Mouse (Mus musculus): ENCODE measurements around the gene Syn3.

The Syn3 gene

DNA sequence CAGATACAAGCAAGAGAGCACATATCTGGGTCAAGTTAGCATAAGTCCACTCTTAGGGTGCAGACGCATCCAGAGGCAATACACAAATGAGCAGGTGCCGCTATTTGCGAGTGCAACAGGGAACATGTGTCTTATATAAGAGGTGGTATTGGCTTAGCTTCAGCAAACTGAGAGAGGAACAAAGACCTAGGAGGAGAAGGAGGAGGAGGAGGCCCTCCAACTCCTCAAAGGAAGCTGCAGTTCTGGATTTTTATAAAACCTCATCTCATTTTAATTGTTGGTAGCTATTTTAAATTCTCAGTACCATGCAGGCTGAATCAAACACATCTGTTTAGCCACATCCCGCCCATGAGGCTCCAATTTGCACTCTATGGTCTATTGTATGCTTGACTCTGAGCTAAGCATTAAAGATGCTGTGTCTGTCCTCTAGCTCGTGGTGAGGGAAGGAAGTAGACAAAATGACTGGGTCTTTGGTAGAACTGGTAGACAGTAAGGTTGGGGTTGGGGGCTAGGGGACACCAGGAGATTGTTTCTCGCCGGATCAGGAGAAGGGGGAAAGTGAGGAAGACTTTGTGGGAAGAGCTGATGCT lies 219.0 kb downstream of the Syn3 start:
- DNase-seq (ENCODE audit: low read depth, low spot score) = no peak

DNA sequence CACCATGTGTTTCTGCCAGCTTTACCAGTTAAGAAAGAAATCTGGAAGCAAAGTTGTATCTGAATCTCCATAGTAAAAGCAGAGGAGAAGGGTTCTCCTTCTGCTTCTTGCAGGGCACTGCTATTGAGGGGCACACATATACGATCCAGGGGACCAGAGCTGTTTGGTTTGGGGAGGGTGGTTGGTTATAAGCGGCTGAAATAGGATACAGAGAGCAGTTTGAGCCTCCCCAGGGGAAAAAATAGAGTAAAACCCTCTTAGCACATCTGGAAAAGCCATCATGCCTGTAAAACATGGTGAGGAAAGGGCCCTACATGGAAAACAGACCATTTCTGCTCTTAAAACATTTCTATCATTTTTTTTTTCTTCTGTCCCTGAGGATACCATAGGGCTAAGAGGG lies 220.2 kb downstream of the Syn3 start:
- no peak for DNase-seq (ENCODE audit: low read depth, low spot score)

DNA sequence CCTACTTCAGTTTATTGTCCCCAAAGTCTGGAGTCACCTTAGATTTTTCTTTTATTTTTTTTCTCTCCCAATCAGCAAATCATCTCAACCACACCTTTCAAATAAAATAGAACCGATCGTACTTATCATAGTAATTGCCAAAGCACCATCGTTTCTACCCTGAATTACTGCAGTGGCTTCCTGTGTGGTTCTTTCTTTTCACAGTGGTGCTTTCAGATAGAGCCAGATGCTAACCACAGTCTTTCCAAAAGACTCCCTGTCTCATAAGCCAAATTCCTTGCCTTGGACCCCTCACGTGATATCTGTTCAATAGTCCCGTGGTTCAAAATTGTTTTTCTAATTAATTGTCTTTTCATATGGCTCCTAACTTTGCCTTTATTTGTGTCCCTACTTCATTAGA lies 221.4 kb downstream of the Syn3 start:
- DNase-seq (ENCODE audit: low read depth, low spot score) = no peak

DNA sequence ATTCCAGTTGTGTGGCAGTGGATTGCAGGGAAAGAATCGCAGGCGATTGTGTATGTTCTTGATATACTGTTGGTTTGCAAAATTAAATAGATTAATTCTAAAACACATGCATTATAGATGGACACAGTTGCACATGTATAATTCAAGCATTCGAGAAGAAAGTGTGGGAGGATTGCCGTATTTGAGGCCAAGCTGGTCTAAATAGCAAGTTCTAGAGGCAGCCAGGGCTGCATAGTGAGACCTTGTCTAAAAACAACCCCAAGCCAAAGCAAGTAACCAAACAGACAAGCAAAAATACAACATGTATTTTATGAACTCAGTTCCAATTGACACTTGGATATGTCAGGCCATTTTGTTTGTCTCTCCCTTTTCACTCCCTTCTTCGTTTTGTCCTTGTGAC lies 223.1 kb downstream of the Syn3 start:
- DNase-seq (ENCODE audit: low read depth, low spot score) = no peak

DNA sequence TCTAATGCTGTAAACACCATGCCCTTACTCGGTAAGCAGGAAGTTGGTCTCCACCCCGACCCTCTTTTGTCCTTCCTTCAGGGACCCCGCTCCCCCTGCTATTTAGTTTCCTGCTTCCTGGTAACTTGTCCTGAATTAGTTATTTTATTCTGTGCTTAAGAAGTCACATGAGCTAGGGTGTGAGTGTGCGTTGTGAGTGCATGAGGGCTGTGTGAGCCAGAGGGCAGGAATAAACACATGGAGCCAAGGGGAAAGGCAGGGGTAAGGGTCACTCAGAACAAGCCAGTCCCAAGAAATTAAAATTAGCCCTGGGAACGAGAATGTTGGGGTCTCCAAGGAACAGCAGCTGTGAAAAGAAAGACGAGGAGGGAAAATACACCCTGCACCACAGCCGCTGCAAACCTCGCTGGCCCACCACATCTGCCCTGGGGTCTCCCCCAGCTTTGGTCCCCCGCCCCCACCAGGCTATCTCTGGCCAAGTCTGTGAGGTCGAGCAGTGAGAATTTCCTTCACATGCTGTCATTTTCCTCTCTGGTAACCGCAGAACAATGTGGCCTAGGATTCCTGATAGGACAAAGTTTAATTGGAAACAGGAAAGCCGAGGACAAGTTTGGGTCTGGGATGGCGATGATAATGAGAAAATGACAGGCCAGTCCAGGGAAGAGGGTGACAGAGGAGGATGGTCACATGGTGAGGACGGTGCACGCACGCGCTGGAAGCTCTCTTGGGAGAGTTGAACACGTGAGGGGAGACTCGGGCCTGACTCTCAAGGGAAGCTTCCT lies 225.1 kb downstream of the Syn3 start:
- no peak for DNase-seq (ENCODE audit: low read depth, low spot score)

DNA sequence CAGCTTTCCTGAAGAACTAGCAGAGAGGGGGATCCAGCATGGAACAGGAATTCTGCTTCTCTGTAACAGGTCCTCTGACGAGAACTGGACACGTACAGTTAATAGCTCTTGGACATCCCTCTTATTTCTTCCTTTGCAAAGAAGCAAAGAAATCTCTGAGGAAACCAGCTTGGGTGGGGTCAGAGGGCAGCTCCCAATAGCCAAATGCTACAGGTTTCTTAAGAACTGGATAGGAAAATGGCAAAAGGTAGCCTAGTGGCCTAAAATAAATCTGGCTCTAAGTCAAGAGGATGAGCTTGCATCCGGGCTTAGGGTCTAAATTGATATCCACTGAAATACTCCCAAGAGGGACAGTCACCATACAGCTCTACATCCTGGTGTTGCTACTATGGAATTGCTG lies 225.9 kb downstream of the Syn3 start:
- DNase-seq (ENCODE audit: low read depth, low spot score) = no peak

DNA sequence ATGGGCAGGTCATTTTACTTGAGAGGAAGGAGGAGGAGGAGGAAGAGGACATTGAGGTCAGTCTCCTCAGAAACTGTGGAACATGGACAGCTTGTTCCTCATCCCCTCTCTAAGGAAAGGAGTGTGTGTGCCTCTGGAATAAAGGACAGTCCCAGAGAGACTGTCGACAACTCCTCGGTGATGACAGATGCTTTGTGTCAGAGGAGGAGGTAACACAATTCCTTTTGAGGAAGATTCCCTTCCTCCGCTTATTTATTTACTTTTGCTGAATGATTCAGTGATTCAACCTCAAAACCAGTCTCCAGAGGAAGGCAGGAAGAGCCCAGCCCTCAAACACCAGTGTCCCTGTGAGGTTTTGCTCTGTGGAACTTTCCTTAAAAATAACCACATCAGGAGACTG lies 228.4 kb downstream of the Syn3 start:
- no peak for DNase-seq (ENCODE audit: low read depth, low spot score)

DNA sequence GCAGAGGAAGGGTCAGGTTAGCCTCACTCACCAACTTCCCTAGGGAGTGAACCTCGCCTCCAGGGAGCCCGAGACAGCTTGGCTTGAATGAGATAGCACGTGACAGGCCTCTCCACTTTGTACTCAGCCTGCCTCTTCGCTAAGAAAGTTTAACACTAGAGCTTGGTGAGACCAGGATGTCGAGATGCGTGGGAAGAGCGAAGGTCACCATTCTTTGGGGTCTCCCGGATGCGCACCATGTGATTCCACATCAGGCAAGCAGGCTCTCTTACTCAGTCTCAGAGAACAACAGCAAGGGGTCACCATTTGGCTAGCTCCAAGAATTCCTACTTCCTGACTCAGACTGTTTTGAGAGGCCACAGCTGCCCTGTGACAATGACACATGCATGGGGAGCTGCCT lies 234.1 kb downstream of the Syn3 start:
- DNase-seq (ENCODE audit: low read depth, low spot score) = no peak

DNA sequence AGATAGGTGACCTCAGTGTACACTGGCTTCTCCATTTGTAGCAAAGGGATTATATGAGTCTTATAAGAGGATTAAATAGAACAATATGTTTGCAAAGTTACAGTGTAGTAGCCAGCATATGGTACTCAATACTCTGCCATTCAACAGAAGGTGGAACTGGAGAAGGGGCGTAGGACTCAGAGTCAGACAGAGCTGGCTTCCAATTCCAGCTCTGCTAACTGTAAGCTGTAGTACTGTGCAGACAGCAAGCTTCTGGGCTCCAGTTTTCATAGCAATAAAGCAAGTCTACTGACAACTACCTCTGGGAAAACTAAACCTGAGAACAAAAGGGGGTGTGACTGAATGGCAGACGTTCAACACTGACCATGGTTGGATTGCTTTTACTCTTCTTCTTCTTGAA lies 237.0 kb downstream of the Syn3 start:
- DNase-seq (ENCODE audit: low read depth, low spot score) = no peak

DNA sequence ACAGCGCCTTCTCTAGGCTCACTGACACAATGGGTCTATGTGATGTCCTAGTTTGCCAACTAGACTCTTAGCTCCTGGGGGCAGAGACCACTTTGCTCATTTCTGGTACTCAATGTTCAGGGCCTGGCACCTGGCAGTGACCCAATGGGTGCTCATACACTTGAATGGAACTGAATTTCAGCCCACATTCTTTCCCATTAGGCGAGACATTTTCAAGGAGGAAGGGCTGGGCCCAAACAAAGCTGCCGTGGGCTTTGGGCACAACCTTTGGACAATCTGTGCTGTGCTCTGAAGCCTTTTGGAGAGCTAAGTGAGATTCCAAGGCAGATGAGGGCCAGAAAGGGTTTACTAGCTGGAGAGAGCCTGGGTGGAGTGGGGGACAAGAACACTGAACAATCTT lies 239.7 kb downstream of the Syn3 start:
- DNase-seq (ENCODE audit: low read depth, low spot score) = no peak

DNA sequence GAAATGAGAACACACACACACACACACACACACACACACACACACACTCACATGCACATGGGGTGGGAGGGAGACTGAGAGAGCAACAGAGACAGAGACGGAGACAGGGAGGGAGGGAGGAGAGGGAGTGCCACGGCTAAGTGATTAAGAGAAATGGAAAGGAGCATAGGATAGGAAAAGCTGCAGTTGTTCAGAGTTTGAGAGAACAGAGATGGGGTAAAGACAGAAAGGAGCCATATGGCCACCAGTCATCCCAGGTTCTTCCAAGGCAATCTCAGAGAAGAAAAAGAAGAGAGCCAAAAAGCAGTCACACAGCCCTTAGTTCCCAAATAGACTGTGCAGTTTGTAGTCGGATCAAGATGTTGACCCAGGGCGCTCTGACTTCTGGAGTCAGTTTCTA lies 240.7 kb downstream of the Syn3 start:
- no peak for DNase-seq (ENCODE audit: low read depth, low spot score)

DNA sequence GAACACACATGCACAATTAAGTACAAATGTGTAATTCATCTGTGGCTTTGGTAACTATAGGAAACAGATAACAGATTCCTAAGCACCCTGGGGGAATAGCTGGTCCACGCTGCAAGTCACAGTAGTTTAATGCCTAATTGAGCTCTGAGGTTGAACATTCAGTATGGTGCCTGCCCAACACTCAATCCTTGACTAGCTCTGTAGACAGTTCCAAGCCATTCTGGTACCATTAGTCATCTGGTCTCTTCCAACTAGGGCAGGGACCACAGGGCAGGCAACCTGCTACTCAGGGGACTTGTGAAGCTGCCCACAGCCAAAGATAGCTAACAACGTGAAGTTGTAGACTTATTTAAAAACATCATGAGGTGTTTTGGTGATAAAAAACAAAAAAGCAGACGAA lies 241.7 kb downstream of the Syn3 start:
- DNase-seq (ENCODE audit: low read depth, low spot score) = no peak

DNA sequence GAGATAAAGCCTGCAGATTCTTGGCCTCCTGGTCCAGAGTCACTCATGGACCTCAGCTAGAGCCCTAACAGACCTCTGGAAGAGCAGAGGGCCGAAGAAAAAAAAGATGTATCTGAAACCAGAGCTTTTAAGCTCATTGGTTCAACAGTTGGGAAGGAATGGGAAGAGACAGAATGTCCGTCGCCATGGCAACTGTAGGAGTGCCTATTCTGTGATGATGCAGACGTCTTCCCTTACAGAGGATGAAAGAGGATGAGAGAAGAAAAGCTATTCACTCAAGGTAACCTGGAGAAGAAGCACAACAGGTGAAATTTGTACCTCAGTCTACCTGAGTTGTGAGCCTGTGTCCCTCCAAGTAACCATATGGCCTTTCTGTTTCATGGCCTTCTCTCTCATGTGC lies 242.5 kb downstream of the Syn3 start:
- DNase-seq (ENCODE audit: low read depth, low spot score) = no peak

DNA sequence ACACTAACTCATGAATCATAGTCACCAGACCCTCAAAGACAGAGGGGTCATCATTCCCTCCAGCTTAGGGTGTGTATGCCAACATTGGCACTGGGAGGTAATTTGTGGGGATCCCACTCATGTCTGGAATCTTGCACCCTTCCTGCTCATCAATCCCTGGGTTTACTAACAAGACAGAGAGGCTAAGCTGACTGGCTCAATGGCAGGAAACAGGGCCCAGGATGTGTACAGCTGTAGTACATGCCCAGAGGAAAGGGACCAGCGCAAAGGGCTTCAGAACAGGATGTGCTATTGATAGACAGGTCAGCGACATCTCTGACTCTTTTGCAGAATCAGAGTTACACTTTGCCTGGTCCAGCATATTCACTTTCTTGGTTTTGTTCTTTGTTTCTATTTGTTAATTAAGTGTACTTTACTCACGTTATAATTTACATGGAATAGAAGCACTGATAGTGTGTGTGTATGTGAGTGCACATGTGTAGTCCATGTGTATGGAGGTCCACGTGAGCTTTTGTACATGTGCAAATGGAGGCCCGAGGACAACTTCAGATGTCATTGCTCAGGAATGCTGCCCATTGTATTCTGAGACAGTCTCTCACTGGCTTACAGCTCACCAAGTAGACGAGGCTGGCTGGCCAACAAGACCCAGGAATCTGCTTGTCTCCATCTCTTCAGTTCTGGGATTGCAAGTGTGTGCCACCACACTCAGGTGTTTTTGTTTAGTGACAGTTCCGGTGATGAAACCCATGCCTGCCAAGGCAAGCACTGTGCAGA lies 248.4 kb downstream of the Syn3 start:
- DNase-seq (ENCODE audit: low read depth, low spot score) = no peak

DNA sequence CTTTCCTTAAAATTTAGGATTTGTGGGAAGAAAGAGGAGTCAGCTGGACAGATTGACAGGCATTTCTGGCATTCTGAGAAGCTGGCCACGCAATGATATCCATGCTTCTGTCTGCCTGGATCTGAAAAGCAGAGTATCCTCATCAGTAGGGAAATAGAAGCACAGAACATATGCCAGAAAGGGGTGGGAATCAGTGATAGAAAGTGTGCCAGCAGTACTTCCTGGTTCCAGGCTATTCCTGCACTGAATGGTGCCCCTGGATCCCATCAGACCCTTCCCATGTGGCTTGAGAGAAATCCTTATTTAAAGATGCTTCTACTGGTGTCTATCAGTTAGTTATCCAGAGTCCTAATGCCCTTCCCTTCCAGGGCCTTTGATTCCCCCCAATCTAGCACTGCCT lies 249.4 kb downstream of the Syn3 start:
- DNase-seq (ENCODE audit: low read depth, low spot score) = no peak

DNA sequence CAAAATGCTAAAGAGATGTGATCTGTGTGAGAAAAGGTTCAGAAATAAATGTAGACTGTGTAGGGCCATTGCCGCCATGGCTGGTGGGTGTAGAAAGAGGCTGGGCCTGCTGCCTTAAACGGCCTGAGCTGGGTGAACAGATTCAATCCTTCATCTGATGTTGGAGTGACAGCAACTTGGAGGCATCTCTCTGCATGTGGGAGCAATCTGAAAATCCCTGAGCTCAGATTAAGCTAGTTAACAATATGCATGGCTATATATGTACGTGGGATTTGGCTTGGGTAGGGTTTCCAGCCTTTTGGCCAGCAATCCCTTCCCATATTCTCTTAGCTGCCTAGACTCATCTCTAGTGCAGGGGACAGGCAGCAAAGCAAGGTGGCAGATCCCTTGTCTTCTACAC lies 249.9 kb downstream of the Syn3 start:
- no peak for DNase-seq (ENCODE audit: low read depth, low spot score)

DNA sequence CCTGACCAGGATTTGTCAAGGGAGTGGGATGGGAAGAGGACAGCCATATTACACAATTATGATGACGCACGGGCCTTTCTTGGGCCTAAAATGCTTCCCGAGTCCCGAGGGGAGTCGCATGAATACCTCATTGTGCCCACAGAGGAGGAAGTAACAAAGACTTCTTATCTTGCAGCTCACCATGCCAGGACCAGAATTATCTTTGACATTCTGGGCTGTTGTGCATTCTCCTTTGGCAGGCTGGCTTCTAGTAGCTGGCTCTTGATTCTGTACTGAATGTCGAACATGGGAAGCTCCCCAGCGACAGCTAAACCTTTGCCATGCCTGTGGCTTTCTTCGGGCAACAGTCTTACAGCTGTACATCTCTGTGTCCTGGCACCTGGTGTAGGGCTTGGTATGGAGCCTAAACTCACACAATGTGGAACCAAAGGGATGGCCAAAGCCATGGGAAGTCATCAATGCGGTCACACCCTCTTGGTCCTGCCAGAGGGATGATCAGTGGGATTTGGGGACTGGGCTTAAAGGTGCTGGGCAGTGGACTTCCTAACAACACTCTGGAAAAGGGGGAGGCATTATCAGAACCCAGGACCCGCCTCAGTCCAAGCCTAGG lies 250.5 kb downstream of the Syn3 start:
- no peak for DNase-seq (ENCODE audit: low read depth, low spot score)

DNA sequence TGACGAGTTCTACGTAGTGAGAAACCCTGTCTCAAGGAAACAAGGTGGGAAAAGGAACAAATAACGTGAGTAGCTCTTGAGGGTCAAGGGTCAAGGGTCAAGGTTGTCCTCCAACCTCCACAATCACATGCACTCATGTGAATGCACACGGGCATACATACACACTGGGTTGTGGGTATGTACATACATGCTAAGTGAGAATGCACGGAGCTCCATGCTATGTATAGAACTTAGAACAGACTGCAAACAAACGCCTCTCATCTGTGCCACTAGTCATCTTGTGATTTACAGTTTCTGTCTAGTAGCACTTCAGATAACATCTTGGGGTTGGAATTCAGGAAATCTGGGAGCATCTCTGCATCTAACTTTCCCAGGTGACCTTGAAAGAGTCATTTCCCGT lies 253.3 kb downstream of the Syn3 start:
- DNase-seq (ENCODE audit: low read depth, low spot score) = no peak

DNA sequence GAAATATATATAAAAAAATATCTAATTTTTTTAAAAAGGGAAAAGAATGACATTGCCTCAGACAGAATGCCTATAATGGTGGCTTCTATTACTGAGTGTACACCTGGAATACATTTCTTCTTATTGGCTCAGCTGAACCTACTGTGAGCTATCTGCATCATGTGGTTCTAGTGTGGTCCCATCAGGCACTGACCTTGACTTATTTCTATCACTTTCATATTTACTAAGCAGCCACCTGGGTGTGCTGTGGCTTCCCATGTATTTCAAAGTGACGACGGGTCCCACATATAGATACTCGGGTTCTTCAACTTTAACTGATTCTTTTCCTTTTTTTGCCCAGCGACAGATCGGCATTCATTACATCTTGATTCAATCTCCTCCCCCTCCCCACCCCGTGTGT lies 255.2 kb downstream of the Syn3 start:
- no peak for DNase-seq (ENCODE audit: low read depth, low spot score)

DNA sequence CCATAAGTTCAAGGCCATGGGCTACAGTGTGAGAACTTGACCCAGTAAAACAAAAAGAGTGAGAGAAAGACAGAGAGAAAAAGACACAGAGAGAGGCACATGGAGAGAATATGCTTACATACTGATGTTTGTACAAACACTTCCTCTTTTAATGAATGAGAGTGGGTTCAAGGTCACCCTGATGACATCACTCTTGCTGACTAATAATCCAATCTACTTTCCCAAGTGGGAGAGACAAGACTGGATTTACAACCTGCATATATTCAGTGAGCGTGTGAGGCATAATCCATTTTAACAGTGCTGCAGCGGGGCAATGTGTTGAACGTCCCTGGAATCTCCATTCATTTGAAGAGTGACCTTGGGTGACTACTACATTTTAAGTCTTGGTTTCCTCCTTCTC lies 256.0 kb downstream of the Syn3 start:
- DNase-seq (ENCODE audit: low read depth, low spot score) = no peak

DNA sequence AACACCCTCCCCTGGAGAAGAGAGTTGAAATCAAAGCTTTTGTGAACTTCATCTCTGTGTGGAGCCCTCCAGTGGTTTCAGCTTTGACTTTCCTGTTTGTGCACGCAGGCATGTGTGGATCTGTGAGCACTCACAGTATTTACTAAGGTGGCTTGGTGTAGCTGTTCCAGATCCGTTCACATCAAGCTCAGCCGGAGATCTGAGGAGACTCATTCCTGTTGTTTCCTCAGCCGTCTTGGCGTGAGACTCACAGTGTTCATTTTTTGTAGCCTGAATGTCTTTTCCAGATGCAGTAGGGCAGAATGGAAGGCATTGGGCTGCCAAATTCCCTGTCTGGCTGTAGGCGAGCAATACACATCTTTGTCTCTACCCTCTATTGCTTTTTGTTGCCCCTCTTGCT lies 268.7 kb downstream of the Syn3 start:
- no peak for DNase-seq (ENCODE audit: low read depth, low spot score)

DNA sequence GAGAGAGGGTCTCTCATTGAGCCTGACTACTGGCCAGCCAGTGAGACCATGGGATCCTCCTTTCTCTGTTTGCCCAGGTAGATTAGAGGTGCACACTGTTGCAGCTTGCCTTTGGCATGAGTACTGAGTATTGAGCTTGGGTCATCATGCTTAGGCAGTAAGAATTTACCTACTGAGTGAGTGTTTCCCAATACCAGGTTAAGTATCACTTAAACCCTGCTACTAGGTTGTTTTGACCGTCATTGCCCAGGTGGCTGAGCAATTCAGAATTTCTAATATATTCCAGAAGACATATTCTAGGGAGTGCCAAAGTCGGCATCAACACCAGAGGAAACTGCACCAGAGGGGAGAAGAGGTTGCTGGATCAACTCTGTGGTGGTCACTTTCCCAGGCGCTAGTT lies 273.2 kb downstream of the Syn3 start:
- no peak for DNase-seq (ENCODE audit: low read depth, low spot score)

DNA sequence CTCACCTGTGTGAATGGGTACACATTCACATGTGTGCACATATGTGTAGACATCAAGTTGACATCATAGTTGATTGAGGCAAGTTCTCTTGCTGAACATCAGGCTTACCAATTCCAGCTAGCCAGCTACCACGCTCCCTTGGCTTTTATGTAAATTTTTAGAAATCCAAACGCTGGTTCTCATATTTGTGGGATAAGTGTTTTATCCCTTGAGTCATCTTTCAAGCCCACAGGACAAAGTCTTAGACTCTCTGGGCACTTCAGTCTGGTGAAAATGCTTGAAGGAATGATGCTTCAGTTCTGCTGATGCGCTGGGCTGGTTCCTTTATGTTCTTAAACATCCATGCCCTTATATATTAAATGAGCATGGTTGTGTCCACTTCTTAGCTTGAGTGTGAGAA lies 279.7 kb downstream of the Syn3 start:
- no peak for DNase-seq (ENCODE audit: low read depth, low spot score)

Data from retina, adult 2 months (tissue).